Mouse (Mus musculus) ES-E14 (cell line): ENCODE measurements at regions not wholly inside any gene's neighbourhood (a gene's known extent, or its start where the extent isn't known, plus 50 kb on each side); places are given as distances from the start of the nearest gene placed in this dataset.

Experiments used
- DNase-seq: peaks from one replicate; pipeline ENCODE4 v3.0.0-alpha.2; 2013; ENCODE audit warnings: low read depth, low spot score
- H3K27ac ChIP-seq: 2 replicates; pipeline ENCODE4 v1.5.1; 2012; ENCODE audit warnings: low read depth, mild to moderate bottlenecking, low read length, moderate library complexity, mixed read lengths; ENCODE audit not compliant: poor library complexity, insufficient read depth, severe bottlenecking
- H3K36me3 ChIP-seq: 2 replicates; pipeline ENCODE4 v1.6.1; 2012; ENCODE audit warnings: mild to moderate bottlenecking, low read length, moderate library complexity, mixed read lengths; ENCODE audit not compliant: control insufficient read depth, poor library complexity, insufficient read depth, severe bottlenecking
- H3K4me1 ChIP-seq, 2 experiments: fragments of 150-350 bp in 1 of 2; sonication (generic) in 1 of 2; 2 replicates each; pipeline ENCODE4 v1.6.1; 2012; ENCODE audit warnings: low read length in 2 of 2, mild to moderate bottlenecking in 1 of 2, mixed read lengths in 1 of 2; ENCODE audit not compliant: control insufficient read depth in 2 of 2, insufficient read depth in 2 of 2, poor library complexity in 1 of 2
- H3K4me3 ChIP-seq, 2 experiments: fragments of 150-350 bp in 1 of 2; sonication (generic) in 1 of 2; 2 replicates each; pipeline ENCODE4 v1.5.1; 2012; ENCODE audit warnings: low read length in 2 of 2, low read depth in 1 of 2, mild to moderate bottlenecking in 1 of 2, mixed read lengths in 1 of 2; ENCODE audit not compliant: insufficient read depth in 1 of 2, poor library complexity in 1 of 2, severe bottlenecking in 1 of 2
- H3K9ac ChIP-seq: 2 replicates; pipeline ENCODE4 v1.6.1; 2012; ENCODE audit warnings: low read depth, mild to moderate bottlenecking, low read length, mixed read lengths; ENCODE audit not compliant: poor library complexity, insufficient read depth, severe bottlenecking
- H3K9me3 ChIP-seq: fragments of 150-350 bp; sonication (generic); 2 replicates; pipeline ENCODE4 v1.6.1; 2012; ENCODE audit warnings: low read depth, mild to moderate bottlenecking, low read length; ENCODE audit not compliant: control insufficient read depth, insufficient read depth
- CHD2 ChIP-seq: IDR thresholded peaks from 2 replicates; pipeline ENCODE4 v1.6.1; 2014; ENCODE audit warnings: mild to moderate bottlenecking, low read depth, low read length, inconsistent platforms
- HCFC1 ChIP-seq: IDR thresholded peaks from 2 replicates; pipeline ENCODE4 v1.6.1; 2012; ENCODE audit warnings: low read length, inconsistent platforms, borderline replicate concordance; ENCODE audit not compliant: insufficient read depth
- MAFK ChIP-seq: IDR thresholded peaks from 2 replicates; pipeline ENCODE4 v1.6.1; 2014; ENCODE audit warnings: mild to moderate bottlenecking, low read depth, low read length, inconsistent platforms; ENCODE audit not compliant: insufficient read depth
- ZC3H11A ChIP-seq: IDR thresholded peaks from 2 replicates; pipeline ENCODE4 v1.6.1; 2012; ENCODE audit warnings: low read depth, mild to moderate bottlenecking, inconsistent platforms, low read length, borderline replicate concordance
- ZNF384 ChIP-seq: IDR thresholded peaks from 2 replicates; pipeline ENCODE4 v1.6.1; 2012; ENCODE audit warnings: low read depth, low read length, inconsistent platforms
- in situ Hi-C, 2 experiments: fragments of 600-800 bp; cut with MboI; formaldehyde crosslinking; loops; one replicate each; pipeline ENCODE4 v1.15.1; 2025; ENCODE audit warnings: low sequenced_read_pairs in 2 of 2, inconsistent platforms in 1 of 2; ENCODE audit not compliant: unreplicated experiment in 2 of 2

DNA sequence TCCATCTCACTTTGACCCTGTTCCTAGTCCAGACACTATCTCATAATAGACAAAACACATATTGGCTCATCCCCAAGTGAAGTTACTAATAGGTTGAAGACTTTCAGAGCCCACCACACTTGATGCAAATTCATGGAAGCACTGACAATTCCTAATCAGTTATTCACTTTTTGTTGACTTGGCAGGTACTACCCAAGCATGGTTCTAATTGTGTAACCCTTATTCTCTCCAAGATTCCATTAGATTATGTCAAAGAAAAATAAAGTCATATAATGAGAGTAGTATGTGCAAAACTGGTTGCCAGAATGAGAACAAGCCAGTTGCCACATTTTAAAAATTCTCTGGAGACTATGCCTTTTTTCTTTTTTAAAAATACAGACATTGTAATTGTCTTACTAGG, 426.7 kb upstream of the Pik3r1 start:
- H3K27ac ChIP-seq = no peak overlapping the region
- no peaks in the 10 kb centered on the region for H3K9me3 ChIP-seq
- no peaks in the 10 kb centered on the region for H3K4me1 ChIP-seq
- no peaks in the 10 kb centered on the region for H3K36me3 ChIP-seq
- no peak for DNase-seq
- H3K4me3 ChIP-seq = no peak overlapping the region
- in situ Hi-C loops = no loop called here
- no peak overlapping the region for H3K9ac ChIP-seq
- TF ChIP-seq HCFC1 = no peak
- TF ChIP-seq MAFK = no peak
- TF ChIP-seq CHD2 = no peak
- no peak for TF ChIP-seq ZNF384
- TF ChIP-seq ZC3H11A = no peak

DNA sequence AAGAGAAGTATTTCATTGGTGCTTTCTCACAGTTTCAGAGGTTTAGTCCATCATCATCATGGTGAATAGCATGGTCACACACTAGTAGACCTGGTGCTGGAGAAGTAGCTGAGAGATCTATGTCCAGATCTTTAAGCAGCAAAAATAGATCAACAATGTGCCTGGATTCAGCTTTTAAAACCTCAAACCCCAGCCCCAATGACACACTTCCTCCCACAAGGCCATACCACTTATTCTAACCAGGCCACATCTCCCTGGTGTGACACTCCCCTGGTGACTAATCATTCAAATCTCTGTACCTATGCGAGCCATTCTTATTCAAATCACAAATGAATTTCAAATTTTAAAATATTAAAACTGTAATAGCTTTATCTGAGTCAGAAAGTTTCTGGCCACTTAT, 434.3 kb upstream of the Pik3r1 start:
- in situ Hi-C loops = no loop called here
- TF ChIP-seq MAFK (no peak), HCFC1 (no peak), CHD2 (no peak), ZC3H11A (no peak), ZNF384 (no peak)

DNA sequence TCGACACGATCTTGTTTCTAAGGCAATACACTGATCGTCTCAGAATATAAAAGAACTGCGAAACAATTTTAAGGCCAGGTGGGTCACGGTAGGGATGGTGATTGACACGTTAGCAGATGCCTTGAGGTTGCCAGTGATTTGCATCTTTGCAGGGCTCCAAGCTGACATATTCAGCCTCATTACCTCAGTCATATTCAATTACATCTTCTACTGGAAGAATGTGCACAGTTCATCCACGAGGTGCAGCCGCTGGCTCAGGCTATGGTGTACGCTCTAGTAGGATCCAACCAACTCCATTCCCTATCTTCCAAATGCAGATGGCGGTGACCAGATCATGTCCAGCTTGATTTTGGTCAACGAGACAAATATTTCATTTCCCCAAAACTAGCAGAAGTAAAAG, 450.5 kb upstream of the Pik3r1 start:
- in situ Hi-C loops = no loop called here
- no peak for DNase-seq

More for the DNA sequence above, 434.3 kb upstream of the Pik3r1 start:
- Histone ChIP-seq H3K4me3 (no peak overlapping the region), H3K9me3 (no peaks in the 10 kb centered on the region), H3K4me1 (no peaks in the 10 kb centered on the region), H3K9ac (no peak overlapping the region), H3K36me3 (no peaks in the 10 kb centered on the region), H3K27ac (no peak overlapping the region)
- no peak for DNase-seq

DNA sequence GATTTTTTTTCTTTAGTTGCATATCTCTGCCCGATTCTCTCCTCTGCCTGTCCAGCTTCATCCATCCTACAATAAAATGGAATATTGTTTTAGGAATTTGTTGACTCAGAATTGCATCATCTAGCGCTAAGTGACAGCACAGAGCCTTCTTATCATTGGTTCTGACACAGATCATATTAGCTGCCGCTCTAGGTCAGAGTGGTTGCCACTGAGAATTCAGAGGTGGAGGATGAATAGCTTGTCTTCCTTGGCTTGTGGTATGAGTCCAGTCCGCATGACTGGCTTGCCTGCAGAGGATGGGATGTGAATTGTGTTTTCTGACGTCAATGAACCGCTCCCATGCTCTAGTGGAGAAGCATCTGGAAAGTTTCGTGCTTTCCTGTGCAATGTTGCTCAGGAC, 462.3 kb upstream of the Cd180 start:
- Histone ChIP-seq H3K4me3 (no peak overlapping the region), H3K9ac (no peak overlapping the region), H3K27ac (no peak overlapping the region), H3K9me3 (no peaks in the 10 kb centered on the region), H3K36me3 (no peaks in the 10 kb centered on the region), H3K4me1 (no peaks in the 10 kb centered on the region)
- TF ChIP-seq MAFK (no peak), HCFC1 (no peak), CHD2 (no peak), ZNF384 (no peak), ZC3H11A (no peak)
- no peak for DNase-seq
- in situ Hi-C loops = no loop called here

More for the DNA sequence above, 450.5 kb upstream of the Pik3r1 start:
- Histone ChIP-seq H3K9me3 (no peaks in the 10 kb centered on the region), H3K27ac (no peak overlapping the region), H3K4me3 (no peak overlapping the region), H3K9ac (no peak overlapping the region), H3K36me3 (no peaks in the 10 kb centered on the region), H3K4me1 (no peaks in the 10 kb centered on the region)
- no peak for TF ChIP-seq MAFK
- TF ChIP-seq HCFC1 = no peak
- TF ChIP-seq ZC3H11A = no peak
- no peak for TF ChIP-seq ZNF384
- no peak for TF ChIP-seq CHD2

DNA sequence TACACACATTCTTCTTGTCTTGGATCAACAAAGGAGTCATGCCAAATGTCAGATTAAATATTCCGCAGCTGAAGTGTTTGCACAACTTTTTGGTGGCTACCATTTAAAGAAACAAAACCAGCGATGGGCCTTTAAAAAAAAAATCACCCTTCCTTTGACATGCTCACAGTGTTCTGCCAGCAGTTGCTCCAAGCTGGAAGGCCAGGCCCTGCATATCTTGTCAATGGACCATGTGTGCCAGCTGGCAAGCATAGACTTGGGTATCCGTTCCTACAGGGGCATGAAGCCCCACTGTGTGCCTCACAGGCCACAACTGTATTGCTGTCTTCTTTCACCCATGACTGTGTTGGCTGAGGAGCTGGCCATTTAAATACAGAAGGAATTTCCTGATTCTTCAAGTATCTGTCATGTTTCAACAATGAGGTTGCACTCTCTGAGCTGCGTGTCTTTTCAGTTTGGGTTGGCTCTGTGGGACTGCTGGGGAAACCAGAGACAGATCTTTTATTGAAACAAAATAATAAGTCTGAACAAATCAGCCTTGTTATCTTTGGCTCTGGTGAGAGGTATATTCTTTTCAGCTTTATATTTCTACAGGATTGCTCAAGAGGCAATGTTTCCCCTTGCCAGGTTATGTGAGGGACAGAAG, 460.9 kb upstream of the Cd180 start:
- DNase-seq = no peak
- H3K4me3 ChIP-seq = no peak overlapping the region
- H3K27ac ChIP-seq = no peak overlapping the region
- no peak overlapping the region for H3K9ac ChIP-seq
- H3K9me3 ChIP-seq = no peaks in the 10 kb centered on the region
- H3K4me1 ChIP-seq = no peaks in the 10 kb centered on the region
- no peak for TF ChIP-seq HCFC1
- no peak for TF ChIP-seq ZC3H11A
- no peak for TF ChIP-seq CHD2
- no peak for TF ChIP-seq ZNF384
- no peaks in the 10 kb centered on the region for H3K36me3 ChIP-seq
- in situ Hi-C loops = no loop called here
